Comparison of ENCODE assay signal across 23 mouse cellular contexts in genomic region chr7:47034785-47035384, GRCm38 (mm10). TPM values are rescaled to one million over a fixed set of nuclear protein-coding genes. Genes with fewer than 3 reads are reported as not detected.
"Had no signal": no experiment of that assay in that cellular context is flagged by ENCODE, and none has a peak within 500 bp of the region (broad histone marks: within the 10 kb centered on the region; RNA-seq: fewer than 3 reads in every experiment).

No protein-coding gene starts in this region.

- H3K9me3 ChIP-seq: limb, embryonic 15.5 days; midbrain, embryonic 12.5 days had no signal

- H3K27ac ChIP-seq: hindbrain, postnatal 0 days; limb, embryonic 15.5 days; liver, embryonic 14.5 days; midbrain, embryonic 12.5 days had no signal

- ATAC-seq: hindbrain, postnatal 0 days; lung, postnatal 0 days; midbrain, embryonic 16.5 days had no signal

- H3K27me3 ChIP-seq: limb, embryonic 15.5 days; midbrain, embryonic 12.5 days had no signal

- DNase-seq: kidney, adult 18-20 months; kidney, postnatal 10 days; lung, adult 18-20 months; lung, postnatal 36 days; right cerebral cortex, postnatal 14 days; thymus, postnatal 36 days had no signal

- H3K4me3 ChIP-seq: limb, embryonic 15.5 days; midbrain, embryonic 12.5 days had no signal

- H3K9ac ChIP-seq: limb, embryonic 15.5 days; liver, embryonic 14.5 days; midbrain, embryonic 12.5 days had no signal

- H3K4me1 ChIP-seq: limb, embryonic 15.5 days; midbrain, embryonic 12.5 days had no signal

- H3K36me3 ChIP-seq: limb, embryonic 15.5 days; midbrain, embryonic 12.5 days had no signal

RNA-seq across cellular contexts. Expression of gene Gm9999, which starts 51.5 kb away (rescaled TPM):
- total RNA-seq: hindbrain, postnatal 0 days; layer of hippocampus, adult 18-20 months; layer of hippocampus, postnatal 10 days; left cerebral cortex, adult 18-20 months; left cerebral cortex, postnatal 14 days; megakaryocyte-erythroid progenitor cell, adult 5-6 weeks had no signal
- polyA plus RNA-seq: hindbrain, postnatal 0 days; intestine, embryonic 14.5 days; limb, embryonic 11.5 days; limb, embryonic 15.5 days; liver, embryonic 14.5 days; lung, postnatal 0 days; midbrain, embryonic 12.5 days; midbrain, embryonic 16.5 days; neural tube, embryonic 14.5 days; small intestine, adult 2 months; stomach, embryonic 16.5 days; thymus, postnatal 0 days had no signal
